Mouse (Mus musculus) liver, embryonic 12.5 days (tissue): ENCODE results near the gene Olfr1065. TPM values are rescaled to one million over a fixed set of nuclear protein-coding genes. Genes with fewer than 3 reads are reported as not detected.

Experiments
- polyA plus RNA-seq: library from polyadenylated mRNA; unstranded; fragments of >200 nt; fragmentation: Nextera tagmentation; extraction: Ambion mirVana; gene quantifications from 2 replicates; pipeline ENCODE4 v1.2.1, GENCODE M21; 2016

The Olfr1065 gene
- polyA plus RNA-seq, 1 experiment from 2014 or later: not detected

Other genes starting within 250 kb of the Olfr1065 start
- not detected in 2 replicates for gene Olfr1045, start 247.6 kb downstream of the Olfr1065 start, polyA plus RNA-seq
- not detected in 2 replicates for gene Olfr1046, start 231.3 kb downstream of the Olfr1065 start, polyA plus RNA-seq
- not detected in 2 replicates for gene Olfr1047, start 219.2 kb downstream of the Olfr1065 start, polyA plus RNA-seq
- not detected in 2 replicates for gene Olfr1048, start 210.3 kb downstream of the Olfr1065 start, polyA plus RNA-seq
- gene Olfr1049, start 192.3 kb downstream of the Olfr1065 start, polyA plus RNA-seq: not detected in 2 replicates
- not detected in 2 replicates for gene Olfr1051, start 171.5 kb downstream of the Olfr1065 start, polyA plus RNA-seq
- not detected in 2 replicates for gene Olfr1052, start 158.1 kb downstream of the Olfr1065 start, polyA plus RNA-seq
- gene Olfr1053, start 135.3 kb downstream of the Olfr1065 start, polyA plus RNA-seq: not detected in 2 replicates
- not detected in 2 replicates for gene Olfr1054, start 115.2 kb downstream of the Olfr1065 start, polyA plus RNA-seq
- gene Olfr1055, start 100.3 kb downstream of the Olfr1065 start, polyA plus RNA-seq: not detected in 2 replicates
- gene Olfr1056, start 88.1 kb downstream of the Olfr1065 start, polyA plus RNA-seq: not detected in 2 replicates
- not detected in 2 replicates for gene Olfr1057, start 72.2 kb downstream of the Olfr1065 start, polyA plus RNA-seq
- not detected in 2 replicates for gene Olfr1058, start 62.0 kb downstream of the Olfr1065 start, polyA plus RNA-seq
- gene Olfr1061, start 36.5 kb downstream of the Olfr1065 start, polyA plus RNA-seq: not detected in 2 replicates
- not detected in 2 replicates for gene Olfr1062, start 23.8 kb downstream of the Olfr1065 start, polyA plus RNA-seq
- not detected in 2 replicates for gene Olfr1066, start 5.7 kb upstream of the Olfr1065 start, polyA plus RNA-seq
- not detected in 2 replicates for gene Olfr228, start 36.8 kb upstream of the Olfr1065 start, polyA plus RNA-seq
- not detected in 2 replicates for gene Olfr1076, start 57.9 kb upstream of the Olfr1065 start, polyA plus RNA-seq
- gene Olfr1079, start 91.9 kb upstream of the Olfr1065 start, polyA plus RNA-seq: not detected in 2 replicates
- not detected in 2 replicates for gene Olfr1080, start 107.6 kb upstream of the Olfr1065 start, polyA plus RNA-seq
- not detected in 2 replicates for gene Olfr1082, start 148.4 kb upstream of the Olfr1065 start, polyA plus RNA-seq
- not detected in 2 replicates for gene Olfr1084, start 189.1 kb upstream of the Olfr1065 start, polyA plus RNA-seq
- gene Olfr1085, start 211.4 kb upstream of the Olfr1065 start, polyA plus RNA-seq: not detected in 2 replicates
- not detected in 2 replicates for gene Olfr1086, start 229.5 kb upstream of the Olfr1065 start, polyA plus RNA-seq
- not detected in 2 replicates for gene Olfr1087, start 247.8 kb upstream of the Olfr1065 start, polyA plus RNA-seq